Mouse (Mus musculus) bone marrow macrophage, adult 2 months (primary cell): Measurements from ENCODE around the gene Slc20a1. TPM values are rescaled to one million over a fixed set of nuclear protein-coding genes. Genes with fewer than 3 reads are reported as not detected.

Experiments used
- H3K27ac ChIP-seq: 2 replicates; pipeline ENCODE4 v1.5.1; 2012; ENCODE audit warnings: low read depth, low read length; ENCODE audit not compliant: insufficient read depth
- H3K4me1 ChIP-seq: 2 replicates; pipeline ENCODE4 v1.6.1; 2012; ENCODE audit warnings: low read length; ENCODE audit not compliant: control insufficient read depth, insufficient read depth
- H3K4me3 ChIP-seq: 2 replicates; pipeline ENCODE4 v1.5.1; 2012; ENCODE audit warnings: mild to moderate bottlenecking, low read length, moderate library complexity; ENCODE audit not compliant: insufficient read depth
- CTCF ChIP-seq: IDR thresholded peaks from 2 replicates; pipeline ENCODE4 v1.5.1; 2012; ENCODE audit warnings: low read depth, mild to moderate bottlenecking, low read length, moderate library complexity
- POLR2A ChIP-seq: IDR thresholded peaks from 2 replicates; pipeline ENCODE4 v1.6.1; 2012; ENCODE audit warnings: mild to moderate bottlenecking, low read depth, low read length, borderline replicate concordance
- polyA plus RNA-seq: library from polyadenylated mRNA; stranded (reverse); fragments of >200 nt; gene quantifications from 2 replicates; pipeline ENCODE4 v1.2.4, GENCODE M21; 2012; ENCODE audit not compliant: missing spikeins, insufficient read depth, insufficient read length

Gene Slc20a1
- polyA plus RNA-seq, 1 experiment = 29.5 TPM

DNA sequence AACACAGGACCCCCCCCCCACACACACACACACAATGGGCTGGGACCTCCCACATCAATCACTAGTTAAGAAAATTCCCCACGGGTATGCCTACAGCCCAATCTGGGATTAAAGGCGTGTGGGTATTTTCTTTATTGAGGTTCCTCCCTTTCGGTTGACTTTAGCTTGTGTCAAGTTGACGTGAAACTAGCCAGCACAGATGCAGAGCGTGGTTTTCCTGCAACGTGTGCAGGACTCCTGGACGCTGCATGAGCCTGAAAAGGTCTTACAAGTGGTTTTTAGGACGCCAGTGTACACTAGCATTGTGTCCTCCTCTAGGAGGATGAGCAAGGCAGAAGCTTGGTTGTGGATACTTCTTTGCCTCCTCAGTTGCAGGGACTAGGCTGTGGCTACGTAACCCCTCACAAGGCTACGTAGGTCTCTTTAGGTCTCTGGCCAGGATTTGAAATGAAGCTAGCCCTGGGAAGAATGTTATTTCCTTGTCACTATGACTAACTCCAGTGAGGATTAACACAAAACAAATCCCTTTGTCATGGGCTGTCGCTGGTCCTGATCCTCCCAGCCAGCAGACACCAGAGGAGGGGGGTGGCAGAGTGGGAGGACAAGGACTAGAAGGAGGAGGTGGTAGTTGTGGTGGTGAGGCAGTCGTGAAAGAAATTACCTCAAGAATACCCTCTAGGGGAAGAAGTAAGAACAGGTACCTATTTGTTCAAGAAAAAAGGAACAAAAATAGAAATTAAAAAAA, 21.7 kb upstream of the Slc20a1 start:
- Histone ChIP-seq H3K27ac (no peak overlapping the region), H3K4me1 (peaks cover 27% of the 10 kb centered on the region), H3K4me3 (no peak overlapping the region)
- TF ChIP-seq CTCF (no peak), POLR2A (no peak)

DNA sequence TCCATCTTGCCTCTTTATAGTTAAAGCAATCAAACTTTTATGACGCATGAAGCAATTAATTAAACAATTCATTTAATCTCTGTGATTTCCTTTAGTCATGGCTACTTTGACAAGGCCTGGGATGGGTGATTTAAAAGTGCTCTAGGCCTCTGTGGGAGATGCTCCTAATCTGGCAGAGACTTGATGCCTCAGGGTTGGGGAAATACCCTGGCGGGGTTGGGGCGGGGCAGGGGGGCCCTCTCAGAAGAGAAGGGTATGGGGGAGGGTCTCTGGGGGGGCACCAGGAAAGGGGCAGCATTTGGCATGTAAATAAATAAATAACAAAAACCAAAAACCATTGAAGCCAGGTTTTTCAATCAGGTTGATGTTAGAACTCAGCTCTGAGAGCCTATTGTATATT, 20.9 kb upstream of the Slc20a1 start:
- Histone ChIP-seq H3K4me1 (peaks cover 30% of the 10 kb centered on the region), H3K4me3 (no peak overlapping the region), H3K27ac (no peak overlapping the region)
- TF ChIP-seq POLR2A = no peak
- no peak for TF ChIP-seq CTCF

DNA sequence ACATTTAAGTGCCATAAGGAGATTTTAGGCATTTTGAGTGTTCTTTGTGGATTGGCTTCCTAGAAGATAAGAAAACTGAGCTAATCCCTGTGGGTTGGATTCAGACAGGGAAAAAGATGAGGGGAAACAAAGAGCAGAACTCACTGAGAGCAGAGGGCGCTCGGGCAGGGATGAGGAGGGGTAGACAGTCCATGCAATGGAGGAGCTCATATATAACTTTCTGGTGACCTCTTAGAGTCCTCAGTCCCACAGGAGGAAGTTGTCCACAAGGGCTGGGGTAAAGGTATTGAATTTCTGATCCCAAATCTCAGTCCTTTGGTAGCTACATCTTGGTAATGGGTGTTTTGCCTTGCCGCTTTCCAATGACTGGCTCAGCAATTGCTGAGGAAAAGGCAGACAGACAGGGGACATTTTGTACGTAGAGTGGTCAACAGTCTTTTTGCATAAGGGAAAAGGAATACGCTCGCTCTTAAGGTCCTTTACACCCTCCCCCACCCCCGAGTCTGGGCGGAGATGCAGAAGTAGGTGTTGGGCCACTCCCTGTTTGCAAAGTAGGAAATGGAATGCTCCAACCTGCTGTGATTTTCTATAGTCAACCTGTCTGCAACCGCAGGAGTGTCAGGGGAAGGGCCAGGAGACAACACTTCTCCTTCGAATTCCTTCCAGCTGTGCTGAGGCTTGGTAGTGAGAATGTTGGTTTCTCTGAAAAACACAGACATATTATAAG, 20.2 kb upstream of the Slc20a1 start:
- peaks cover 35% of the 10 kb centered on the region for H3K4me1 ChIP-seq
- H3K27ac ChIP-seq = no peak overlapping the region
- no peak for TF ChIP-seq POLR2A
- TF ChIP-seq CTCF = no peak
- H3K4me3 ChIP-seq = no peak overlapping the region

DNA sequence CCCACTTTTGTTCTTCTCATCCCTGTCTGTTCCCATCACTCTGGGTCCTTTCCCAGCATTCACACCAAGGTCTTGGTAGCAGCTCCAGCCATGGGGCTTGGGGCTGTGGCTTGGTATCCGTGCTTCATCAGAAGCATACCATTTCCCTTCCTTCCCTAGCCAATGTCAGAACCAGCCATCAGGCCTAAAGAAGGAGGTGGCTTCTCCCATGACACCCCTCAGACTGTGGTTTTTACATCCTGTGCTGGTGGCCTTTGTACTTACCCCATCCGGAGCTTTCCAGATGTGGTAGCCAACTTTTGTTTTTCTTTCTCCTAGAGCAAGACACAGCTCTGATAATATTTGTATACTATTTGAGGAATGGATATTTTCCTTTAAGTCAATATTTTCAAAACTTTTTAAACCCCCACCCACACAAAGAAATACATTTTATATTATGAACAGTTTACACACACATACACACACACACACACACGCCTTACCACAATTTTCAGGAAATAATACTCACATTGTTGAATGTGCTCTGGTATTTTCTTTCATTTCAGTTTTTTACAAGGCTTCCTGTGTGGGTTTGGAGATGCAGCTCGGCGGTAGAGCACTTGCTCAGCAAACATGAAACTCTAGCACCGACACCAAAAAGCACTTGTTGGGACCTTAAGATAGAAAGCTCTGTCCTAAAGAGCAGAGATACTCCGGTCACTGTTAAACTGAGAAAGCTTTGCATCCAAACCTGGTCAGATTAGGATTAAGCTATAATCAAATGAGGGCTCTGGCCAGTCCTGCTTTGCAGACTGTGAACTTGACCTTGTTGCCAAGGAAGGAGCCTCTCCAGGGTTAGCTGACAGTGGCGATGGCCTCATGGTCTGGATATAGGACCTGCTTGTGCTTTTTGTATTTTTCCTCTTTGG, 18.4 kb upstream of the Slc20a1 start:
- H3K4me1 ChIP-seq = peaks cover 46% of the 10 kb centered on the region
- H3K27ac ChIP-seq = peak overlapping the region; percentile 81
- no peak overlapping the region for H3K4me3 ChIP-seq
- TF ChIP-seq POLR2A (no peak), CTCF (no peak)

DNA sequence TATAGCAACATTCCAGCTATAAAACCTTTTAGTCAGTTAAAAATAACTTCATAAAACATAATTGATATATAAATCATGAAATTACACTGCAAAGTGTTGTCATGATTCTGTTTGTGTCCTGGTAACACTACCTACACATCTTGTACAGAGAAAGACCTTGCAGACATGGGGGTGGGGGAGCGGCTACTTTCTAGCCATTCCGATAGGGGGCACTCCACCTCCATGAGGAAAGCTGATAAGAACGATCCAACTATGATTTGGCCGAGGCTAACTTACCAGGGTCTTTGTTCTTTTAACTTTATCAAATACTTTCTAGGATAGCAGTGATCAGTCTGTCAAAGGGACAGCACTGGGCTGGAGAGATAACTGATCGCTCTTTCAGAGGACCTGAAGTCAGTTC, 17.1 kb upstream of the Slc20a1 start:
- Histone ChIP-seq H3K4me1 (peaks cover 55% of the 10 kb centered on the region), H3K27ac (no peak overlapping the region), H3K4me3 (no peak overlapping the region)
- TF ChIP-seq CTCF (no peak), POLR2A (no peak)

DNA sequence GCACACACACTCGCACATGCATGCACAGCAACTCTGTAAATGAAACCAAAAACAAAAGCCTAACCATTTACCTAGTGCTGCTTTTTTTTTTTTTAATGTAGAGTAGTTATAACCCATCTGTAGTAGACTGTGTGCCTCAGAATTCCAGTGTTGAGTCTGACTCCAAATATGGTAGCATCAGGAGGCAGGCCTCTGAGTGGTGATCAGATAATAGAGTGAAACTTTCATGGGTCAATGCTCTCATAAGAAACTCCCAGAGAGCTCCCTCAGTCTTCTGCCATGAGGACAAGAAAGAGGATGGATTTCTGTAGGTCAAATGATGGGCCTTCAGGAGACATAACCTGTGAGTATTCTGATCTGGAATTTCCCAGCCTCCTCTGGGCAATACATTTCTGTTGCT, 16.2 kb upstream of the Slc20a1 start:
- Histone ChIP-seq H3K4me3 (no peak overlapping the region), H3K4me1 (peaks cover 54% of the 10 kb centered on the region), H3K27ac (no peak overlapping the region)
- TF ChIP-seq CTCF (no peak), POLR2A (no peak)

DNA sequence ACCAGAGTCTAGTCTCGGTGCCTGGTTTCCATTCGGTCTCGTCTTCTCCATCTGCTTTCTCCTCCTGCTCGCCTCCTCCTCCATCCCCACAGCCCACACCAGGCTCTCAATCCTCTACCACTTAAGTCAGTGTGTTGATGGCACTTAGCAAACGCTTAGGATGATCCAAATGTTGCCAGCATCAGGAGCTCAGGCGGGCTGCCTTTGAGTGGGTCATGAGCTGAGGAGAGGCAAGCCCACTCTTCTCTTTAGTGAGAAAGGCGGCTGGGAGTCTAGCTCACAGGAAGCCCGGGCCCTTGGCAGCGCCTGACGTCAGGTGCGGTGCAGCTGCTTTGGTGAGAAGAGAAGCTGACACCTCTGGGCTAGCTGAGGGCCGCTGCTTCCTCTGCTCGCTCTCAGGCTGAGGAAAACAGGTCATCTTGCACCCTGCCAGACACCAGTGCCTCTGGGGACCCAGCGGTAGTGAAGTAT, 15.0 kb upstream of the Slc20a1 start:
- no peak overlapping the region for H3K27ac ChIP-seq
- no peak for TF ChIP-seq POLR2A
- TF ChIP-seq CTCF = no peak
- no peak overlapping the region for H3K4me3 ChIP-seq
- H3K4me1 ChIP-seq = peaks cover 54% of the 10 kb centered on the region

DNA sequence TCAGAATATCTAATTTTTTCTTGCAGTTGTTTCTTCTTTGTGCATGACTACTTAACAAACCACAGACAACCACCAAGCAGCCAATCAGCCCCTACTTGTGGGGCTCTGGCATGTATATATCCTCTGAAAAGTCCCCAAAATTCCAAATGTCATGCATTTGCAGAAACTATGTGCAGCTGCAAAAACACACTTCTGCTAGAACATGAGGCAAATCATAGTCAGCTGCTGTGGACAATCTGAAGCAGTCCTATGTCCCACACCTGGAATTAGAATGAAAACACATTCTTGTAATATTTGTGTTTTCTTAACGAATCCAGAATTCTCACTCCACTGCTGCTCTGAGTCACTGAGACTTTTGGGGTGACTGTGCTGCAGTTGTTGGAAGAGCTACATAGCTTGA, 13.7 kb upstream of the Slc20a1 start:
- no peak for TF ChIP-seq POLR2A
- no peak for TF ChIP-seq CTCF
- no peak overlapping the region for H3K4me3 ChIP-seq
- H3K4me1 ChIP-seq = peaks cover 50% of the 10 kb centered on the region
- no peak overlapping the region for H3K27ac ChIP-seq

DNA sequence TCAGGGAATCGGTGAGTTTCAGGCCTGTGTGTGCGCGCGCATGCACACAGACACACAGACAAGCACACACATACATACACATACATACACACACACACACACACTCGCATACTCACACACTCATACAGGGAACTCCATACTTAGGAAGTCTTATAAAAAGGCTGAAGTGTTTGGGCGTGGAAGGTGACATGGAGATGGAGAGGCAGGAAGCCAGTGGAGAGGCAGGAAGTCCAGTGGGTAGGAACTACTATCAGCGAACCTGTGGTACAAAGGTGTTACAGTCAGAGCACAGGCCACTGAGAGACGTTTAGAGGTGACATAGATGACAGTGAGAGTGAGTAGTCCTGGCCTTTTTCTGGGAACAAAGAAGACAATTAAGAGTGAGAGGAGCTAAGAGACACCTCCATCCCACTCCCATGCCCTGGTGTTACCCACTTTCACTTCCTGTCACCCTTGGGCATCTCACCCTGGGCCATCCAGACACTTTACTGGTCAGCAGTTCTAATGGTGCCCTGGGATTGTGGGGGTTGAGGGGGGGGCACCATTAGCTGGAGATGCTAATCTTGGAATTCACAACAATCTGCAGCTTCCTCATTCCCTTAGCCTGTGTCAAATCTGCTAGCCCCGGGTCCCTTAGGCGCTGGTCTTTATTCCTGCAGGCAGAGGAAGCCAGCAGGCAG, 12.8 kb upstream of the Slc20a1 start:
- Histone ChIP-seq H3K4me3 (no peak overlapping the region), H3K4me1 (peaks cover 44% of the 10 kb centered on the region), H3K27ac (peak overlapping the region; percentile 64)
- TF ChIP-seq POLR2A = no peak
- TF ChIP-seq CTCF = no peak
